Mouse (Mus musculus) yolk sac, embryonic 10.5 days (tissue): Measurements from ENCODE around the gene Atxn1.

Experiments
- DNase-seq: peaks from one replicate; pipeline ENCODE4 v3.0.0-alpha.2; 2017; ENCODE audit warnings: low spot score

Gene Atxn1

DNA sequence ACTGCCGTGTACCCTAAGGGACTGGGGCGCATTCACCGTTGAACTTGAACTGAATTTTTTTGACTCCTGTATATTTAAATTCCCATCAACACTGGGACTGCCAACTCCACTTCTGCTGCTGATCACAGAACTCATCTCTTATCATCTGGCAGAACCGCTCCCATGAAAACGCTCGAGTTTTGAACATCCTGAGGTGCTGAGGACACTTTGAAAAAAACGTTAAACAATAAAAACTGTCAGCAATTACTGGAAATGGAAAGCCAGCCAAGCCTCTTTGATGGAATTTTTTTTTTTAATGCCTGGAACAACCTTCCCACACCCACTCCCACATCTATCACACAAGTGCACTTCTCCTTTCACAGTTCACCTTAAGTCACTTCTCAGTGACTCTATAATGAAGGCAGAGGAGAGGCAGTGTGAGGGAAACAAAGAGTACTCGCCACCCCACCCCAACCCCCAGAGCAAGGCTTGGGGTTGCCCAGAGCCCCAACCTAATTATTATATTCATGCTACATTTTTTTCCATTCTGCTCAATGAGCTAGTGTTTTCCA lies 137.7 kb downstream of the Atxn1 start:
- no peak for DNase-seq

GRCm38 (mm10) chr13:45822491-45822829 lies 142.3 kb downstream of the Atxn1 start:
- no peak for DNase-seq

- no peak for DNase-seq
Observed at GRCm38 (mm10) chr13:45821764-45822490, 142.9 kb downstream of the Atxn1 start.

DNA sequence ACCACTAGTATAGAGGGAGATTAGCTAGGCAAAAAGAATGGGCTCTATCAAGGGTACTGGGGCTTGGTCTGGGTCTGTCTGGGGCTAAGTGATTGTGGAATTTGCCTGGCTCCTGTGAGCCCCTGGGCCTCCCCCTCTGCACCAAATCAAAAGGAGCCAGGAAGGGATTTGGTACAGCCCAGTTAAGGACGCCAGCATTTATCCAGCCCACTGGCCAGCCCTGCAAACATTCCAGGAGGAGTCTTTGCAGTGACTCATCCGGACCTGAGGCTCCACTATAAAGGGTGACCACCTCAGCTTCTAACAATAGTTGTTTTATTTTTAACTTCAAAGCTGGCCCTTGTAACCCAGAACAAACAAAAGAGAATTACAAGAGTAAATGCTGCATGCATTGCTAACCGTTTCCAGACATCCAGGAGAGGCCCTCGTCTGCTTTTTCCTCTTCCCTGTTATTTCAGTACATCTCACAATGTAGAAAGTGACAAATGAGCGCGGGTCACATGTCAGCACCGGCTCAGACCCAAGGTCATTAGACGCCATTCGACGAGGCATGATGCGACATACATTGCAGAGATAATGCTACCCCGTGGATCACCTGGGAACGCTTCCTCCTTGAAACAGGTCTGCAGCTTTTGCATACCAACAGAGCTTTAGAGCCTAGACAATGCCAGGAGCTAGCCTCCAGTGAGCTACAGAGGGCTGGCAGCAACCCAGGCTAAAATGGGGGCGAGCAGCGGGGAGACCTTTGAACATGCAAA lies 144.2 kb downstream of the Atxn1 start:
- DNase-seq, result peak; percentile 50

GRCm38 (mm10) chr13:45816670-45817069 lies 148.1 kb downstream of the Atxn1 start:
- peak; percentile 43 for DNase-seq

DNA sequence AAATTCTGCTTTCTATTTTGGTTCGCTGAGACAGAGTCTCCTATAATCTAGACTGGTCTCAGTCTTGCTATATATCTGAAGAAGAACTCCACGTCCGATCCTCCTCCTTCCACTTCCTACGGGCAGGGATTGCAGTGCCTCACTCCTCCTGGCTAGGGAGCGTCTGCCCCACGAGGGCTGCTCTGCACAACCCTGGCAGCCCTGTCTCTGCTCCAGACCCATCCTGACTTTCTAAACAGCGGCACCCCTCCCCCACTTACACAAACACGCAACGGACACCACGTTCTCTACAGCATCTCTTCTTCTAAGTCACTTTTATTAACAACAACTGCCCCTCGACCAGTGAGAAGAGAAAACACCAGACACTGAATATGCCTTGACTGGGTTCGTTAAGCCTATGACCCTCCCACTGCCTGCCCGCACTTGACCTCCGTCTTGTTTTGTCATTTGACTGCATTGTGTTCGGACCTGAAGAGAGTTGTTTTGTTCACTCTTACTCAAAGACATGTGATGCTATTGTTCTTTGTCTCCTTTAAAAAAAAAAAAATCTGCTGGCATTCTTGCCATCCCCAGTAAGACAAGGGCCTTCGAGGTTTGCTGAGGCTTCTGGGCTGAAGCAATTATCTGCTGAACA lies 154.9 kb downstream of the Atxn1 start:
- DNase-seq, result no peak

GRCm38 (mm10) chr13:45807593-45808043 lies 157.2 kb downstream of the Atxn1 start:
- no peak for DNase-seq

- DNase-seq, result no peak
Observed at GRCm38 (mm10) chr13:45806600-45807525, 157.9 kb downstream of the Atxn1 start.

DNA sequence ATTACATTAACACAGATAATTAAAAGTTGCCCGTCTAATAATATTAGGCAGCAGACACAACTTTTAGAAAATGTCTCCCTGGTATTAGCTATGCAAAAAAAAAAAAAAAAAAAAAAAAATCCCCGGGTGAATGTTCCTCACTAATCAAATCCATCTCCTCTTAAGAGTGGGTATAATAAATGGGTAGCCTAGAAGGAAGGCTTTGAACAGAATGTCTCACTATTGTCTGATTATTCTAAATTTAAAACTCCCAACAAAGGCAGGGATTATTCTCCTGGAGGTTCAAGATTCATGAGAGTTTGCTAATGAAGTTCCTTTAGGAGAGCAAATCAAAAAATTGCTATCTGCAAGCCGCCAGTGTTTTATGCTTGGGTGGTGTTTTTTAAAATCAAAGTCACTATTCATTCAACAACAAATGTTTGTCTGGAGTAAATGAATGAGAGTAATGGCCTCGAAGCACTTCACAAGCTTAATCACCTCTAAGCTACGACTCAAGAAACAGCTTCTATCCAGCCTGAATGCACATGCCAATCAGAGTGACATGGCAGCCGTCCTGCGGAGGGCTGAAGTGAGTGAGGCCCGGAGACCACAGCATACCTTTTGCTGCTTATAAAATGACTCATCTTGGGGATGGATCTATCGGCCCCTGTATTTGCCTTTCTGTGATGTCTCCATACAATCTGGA lies 158.8 kb downstream of the Atxn1 start:
- DNase-seq, result no peak

DNA sequence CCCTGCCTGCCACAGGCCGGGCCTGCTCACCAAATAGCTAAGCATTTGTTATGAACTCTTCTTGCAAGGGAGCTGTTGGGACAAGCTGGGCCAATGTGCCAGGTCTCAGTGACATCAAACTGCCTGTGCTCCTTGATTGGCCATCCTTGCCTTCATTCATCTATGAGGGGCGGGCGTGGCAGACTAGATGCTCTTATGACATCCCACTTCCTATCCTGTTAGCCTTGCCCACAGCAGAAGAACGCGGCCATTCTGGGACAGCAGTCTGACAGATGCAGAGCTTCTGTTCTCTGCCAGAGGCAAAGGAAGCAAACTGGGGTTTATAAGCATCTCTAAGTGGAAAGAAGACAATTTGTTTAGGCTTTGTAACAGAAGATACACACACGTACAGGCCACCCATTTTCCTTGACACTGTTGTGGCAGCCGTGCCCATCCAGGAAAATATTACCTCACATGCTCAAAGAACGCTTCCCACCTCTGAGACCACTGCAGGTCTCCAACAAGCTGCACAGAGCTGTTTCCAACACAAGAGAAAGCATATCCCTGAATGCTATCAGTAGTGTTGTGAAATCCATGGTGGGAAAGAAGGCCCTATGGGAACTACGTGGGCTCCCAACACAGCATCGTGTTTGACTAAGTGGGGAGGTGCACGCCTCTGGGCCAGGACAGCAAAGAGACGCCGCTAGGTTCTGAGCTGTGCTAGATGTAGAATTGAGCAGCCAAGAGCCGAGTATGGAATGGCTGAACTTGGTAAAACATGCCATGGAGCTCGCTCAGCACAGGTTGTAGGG lies 162.0 kb downstream of the Atxn1 start:
- DNase-seq, result no peak

DNA sequence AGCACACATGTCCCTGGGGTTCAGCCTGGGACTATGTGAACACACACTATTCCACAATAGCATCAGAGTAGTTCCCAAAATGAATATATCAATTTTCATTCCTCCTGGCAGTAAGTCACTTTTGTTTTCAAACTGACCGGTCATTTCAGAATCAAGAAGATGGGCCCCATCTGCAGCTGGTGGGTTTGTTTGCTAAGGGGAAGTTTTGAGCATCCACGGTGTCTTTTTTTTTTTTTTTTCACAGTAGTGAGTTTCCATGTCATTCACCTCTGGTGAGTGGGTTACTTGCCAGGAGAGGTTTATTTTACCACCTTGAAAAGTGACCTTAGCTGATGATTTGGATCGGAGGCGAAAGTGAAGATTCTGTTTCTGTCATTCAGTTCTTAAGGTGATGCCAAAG lies 166.6 kb downstream of the Atxn1 start:
- no peak for DNase-seq

DNA sequence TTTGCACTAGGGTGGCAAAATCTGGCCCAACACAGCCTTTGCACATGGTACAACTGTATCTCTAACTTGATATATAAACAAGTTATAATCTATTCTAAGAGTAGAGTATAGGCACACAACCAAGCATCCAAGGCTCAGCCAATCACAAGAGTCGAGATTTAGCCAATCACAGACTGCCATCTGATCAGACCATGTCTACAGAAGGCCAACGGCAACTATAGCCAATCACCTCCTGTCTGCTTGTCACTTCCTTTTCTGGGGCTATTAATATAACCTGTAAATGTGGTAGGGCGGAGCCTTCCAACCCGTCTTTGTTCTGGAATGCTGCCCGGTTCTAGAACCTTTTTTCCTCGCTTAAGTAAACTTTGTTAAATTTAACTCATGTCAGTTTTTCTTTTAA lies 167.1 kb downstream of the Atxn1 start:
- DNase-seq, result no peak

GRCm38 (mm10) chr13:45796286-45796685 lies 168.5 kb downstream of the Atxn1 start:
- DNase-seq, result no peak

GRCm38 (mm10) chr13:45793796-45794195 lies 171.0 kb downstream of the Atxn1 start:
- no peak for DNase-seq

GRCm38 (mm10) chr13:45786409-45786808 lies 178.4 kb downstream of the Atxn1 start:
- DNase-seq, result no peak

GRCm38 (mm10) chr13:45783681-45784080 lies 181.1 kb downstream of the Atxn1 start:
- no peak for DNase-seq

DNA sequence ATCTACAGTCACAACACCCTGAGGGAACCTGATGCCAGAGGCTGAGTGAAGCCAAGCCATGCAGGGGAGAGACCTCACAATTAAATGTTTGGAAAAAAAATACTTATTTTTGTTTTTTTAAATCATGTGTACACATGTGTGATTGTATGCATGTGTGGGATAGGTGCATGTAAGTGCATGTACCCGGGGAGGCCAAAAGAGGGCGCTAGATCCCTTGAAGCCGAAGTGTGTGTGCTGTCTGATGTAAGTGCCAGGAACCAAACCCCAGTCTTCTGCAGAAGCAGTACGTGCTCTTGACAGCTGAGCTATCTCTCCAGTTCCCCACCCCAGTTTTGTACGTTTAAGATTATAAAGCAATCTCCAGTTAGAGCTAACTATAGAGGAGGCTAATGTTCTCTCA lies 186.1 kb downstream of the Atxn1 start:
- no peak for DNase-seq

DNA sequence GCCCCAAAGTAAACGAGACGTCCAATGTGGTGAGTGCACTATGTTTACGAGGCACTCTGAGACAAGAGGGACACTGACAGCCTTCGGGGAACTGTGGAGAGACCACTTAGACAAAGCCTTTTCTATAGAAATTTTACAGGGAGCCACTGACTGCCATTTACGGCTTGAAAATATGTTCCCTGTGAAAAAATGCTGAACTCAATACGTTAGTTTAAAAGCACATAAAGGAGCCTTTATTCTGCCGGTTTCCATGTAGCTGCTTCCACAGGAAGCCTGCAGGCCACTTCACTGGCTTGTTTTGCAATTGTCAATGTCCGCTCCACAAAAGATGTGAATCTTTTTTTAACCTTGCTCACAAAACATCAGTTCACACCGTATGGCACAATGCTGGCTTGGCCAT lies 186.6 kb downstream of the Atxn1 start:
- DNase-seq, result no peak

- DNase-seq, result no peak
Observed at GRCm38 (mm10) chr13:45775516-45775915, 189.3 kb downstream of the Atxn1 start.
